Mouse (Mus musculus) bone marrow macrophage, adult 2 months (primary cell): ENCODE results near the gene Uba52.

ENCODE experiments used
- CTCF ChIP-seq: IDR thresholded peaks from 2 replicates; pipeline ENCODE4 v1.5.1; 2012; ENCODE audit warnings: low read depth, mild to moderate bottlenecking, low read length, moderate library complexity
- POLR2A ChIP-seq: IDR thresholded peaks from 2 replicates; pipeline ENCODE4 v1.6.1; 2012; ENCODE audit warnings: mild to moderate bottlenecking, low read depth, low read length, borderline replicate concordance

- TF ChIP-seq CTCF = no peak
- no peak for TF ChIP-seq POLR2A
Observed at GRCm38 (mm10) chr8:70551558-70552161, 41.1 kb upstream of the Uba52 start.
